Mouse (Mus musculus): ENCODE results near the gene 1500009L16Rik. TPM values are rescaled to one million over a fixed set of nuclear protein-coding genes. Genes with fewer than 3 reads are reported as not detected.

The 1500009L16Rik gene
- polyA plus RNA-seq, 1 experiment, result not detected

DNA sequence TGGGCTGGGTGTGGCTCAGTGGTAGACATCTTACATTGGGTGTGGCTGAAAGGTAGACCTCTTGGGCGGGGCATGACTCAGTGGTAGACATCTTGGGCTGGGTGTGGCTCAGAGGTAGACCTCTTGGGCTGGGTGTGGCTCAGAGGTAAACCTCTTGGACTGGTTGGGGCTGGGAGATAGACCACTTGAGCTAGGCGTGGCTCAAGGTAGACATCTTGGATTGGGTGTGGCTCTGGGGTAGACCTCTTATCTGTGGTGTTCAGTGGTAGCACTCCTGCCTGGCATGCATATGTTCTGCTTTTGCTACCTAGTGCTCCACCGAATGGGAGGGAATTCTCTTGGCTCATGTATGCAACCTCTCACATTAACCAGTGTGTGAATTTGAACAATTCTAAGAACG is 11.1 kb downstream of the 1500009L16Rik start:
- TF ChIP-seq GATA1 (IDR thresholded peaks at IDR 0.05; ENCODE audit: low read length), result no peak

DNA sequence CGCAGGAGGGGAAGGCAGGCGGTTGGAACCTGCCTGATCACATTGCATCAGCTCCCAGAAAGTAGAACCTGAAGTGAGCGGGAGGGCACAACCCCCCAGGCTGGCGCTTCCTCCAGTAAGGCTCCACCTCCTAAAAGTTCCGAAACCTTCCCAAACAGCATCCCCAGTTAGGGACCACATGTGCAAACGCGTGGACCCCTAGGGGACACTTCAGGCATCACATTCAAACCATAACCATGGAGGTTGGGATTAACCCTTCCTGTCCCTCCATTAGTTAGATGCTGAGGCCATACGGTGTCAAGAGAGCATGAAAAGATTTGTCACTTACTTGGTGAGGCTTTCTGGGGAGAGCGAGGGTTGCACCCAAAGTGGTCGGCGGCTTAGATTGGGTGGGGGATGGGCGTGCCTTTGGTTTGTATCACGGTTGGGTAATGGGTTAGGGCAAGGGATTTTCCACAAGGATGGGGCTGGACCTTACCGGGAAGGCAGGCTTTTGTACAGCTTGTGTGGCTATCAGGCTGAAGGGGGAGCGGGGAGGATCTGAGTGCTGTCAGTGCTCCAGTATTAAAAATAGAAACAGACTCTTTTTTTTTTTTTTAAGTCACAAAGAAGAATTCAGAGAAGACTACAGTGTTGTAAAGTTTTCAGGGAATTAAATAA is 16.5 kb downstream of the 1500009L16Rik start:
- TF ChIP-seq GATA1 (IDR thresholded peaks at IDR 0.05; ENCODE audit: low read length), result no peak

DNA sequence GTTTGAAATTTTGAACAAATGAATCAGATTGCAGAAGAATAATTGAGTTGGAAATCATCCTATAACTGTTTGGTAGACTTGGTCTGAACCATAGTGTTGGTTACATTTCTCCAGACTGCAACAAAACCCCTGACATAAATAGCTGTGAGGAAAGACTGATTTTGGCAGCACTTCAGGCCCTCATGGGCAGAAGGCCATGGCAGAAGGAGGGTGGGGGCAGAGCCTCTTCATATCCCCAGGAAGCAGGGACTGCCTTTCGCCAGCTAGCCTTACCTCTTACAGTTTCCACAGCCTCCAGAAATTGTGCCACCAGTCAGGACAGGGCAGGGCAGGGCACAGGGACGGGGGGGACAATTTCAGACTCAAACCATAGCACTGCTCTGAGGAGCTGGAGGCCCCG is 22.0 kb downstream of the 1500009L16Rik start:
- TF ChIP-seq GATA1 (IDR thresholded peaks at IDR 0.05; ENCODE audit: low read length), result no peak

DNA sequence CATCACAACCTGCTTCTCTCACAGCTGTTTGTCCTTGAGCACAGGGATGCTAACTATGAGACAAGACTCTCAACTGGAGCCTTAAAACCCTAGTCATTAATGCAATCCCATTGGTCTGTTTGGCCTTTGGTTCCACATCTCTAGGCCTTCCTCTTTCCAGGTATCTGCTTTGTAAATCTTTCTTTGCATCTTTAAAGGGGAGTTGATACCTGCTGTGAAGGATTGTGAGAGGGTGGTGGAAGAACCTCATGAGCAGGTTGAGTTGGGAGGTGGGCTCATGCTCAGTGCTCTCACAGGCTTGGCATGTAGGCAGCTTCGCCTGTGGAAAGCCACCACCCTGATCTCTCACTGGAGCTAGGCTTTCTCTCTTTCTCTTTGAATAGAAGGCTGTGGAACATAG is 30.4 kb downstream of the 1500009L16Rik start:
- TF ChIP-seq GATA1 (IDR thresholded peaks at IDR 0.05; ENCODE audit: low read length), result no peak

DNA sequence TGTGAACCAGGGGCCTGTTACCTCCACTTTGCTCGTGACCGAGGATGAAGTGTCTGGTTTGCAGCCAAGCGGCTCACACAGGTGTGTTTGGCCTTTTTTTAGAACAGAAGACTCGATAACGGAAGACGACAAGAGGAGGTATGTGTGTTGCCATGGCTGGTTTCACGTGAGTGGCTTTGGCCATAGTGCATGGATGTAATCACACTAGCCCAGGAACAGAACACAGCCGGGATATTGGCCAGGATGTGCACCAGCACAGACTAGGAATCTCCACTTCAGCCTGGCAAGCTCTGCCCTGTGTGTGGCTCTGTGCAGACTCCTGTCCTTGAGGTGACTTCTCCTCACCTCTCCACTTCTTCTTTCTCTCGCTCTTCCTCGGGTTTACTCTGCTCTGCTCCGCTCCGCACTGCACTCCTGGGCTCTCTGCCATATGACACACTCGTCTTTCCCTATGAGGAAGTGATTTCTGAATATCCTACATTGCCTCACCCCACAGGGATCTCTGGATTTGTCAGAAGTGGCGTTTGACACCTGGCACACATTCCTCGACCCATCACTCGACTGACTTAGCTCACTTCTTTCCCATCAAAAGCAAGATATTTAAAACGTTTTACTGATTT is 34.8 kb downstream of the 1500009L16Rik start:
- TF ChIP-seq GATA1 (IDR thresholded peaks at IDR 0.05; ENCODE audit: low read length), result no peak

DNA sequence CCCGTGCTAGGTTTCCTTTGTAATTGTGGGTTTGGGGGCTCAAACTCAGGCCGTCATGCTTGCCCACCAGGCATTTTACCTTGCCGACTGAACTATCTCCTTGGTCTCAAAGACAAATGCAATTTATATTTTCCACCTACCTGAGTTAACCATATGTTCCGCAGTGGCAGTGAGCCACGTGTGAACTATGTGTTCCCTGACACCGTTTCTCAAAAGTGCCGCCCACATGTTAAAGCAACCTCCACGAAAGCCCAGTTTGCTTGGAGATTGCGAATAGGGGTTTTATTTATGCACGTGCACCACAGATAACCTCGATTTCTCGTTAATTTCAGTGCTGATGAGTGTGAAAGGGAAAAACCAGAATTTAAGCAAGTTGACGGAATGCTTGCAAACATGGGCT is 36.1 kb downstream of the 1500009L16Rik start:
- TF ChIP-seq GATA1 (IDR thresholded peaks at IDR 0.05; ENCODE audit: low read length), result no peak

DNA sequence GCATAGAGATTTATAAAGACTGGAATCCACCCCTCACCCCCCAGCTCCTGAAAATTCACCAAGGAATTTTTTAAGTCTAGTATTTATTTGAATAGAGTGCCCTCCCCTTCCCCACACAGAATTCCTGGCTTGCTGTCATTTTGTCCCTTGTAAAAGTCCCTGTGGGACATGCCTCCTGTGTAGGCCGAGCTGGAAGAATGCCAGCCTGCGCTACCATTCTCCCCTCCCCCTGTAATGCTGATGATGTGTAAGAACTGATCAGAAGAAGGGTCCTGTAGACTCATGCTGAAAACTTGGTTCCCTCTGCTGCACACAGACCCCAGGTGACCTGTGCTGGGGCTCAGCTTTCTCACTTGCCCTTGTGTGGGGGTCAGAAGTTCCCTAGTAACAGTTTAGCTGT is 37.9 kb downstream of the 1500009L16Rik start:
- TF ChIP-seq GATA1 (IDR thresholded peaks at IDR 0.05; ENCODE audit: low read length), result no peak

DNA sequence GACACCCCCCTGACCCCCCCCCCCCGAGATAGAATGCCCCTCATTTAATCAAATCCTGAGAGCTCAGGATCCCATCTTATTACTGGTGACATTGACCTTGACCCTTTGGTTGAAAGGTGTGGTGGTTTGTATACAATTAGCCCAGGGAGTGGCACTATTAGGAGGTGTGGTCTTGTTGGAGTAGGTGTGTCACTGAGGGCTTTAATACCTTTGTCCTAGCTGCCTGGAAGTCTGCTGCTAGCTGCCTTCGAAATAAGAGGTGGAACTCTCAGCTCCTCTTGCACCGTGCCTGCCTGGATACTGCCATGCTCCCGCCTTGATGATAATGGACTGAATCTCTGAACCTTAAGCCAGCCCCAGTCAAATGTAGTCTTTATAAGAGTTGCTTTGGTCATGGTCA is 41.2 kb downstream of the 1500009L16Rik start:
- no peak for TF ChIP-seq GATA1 (IDR thresholded peaks at IDR 0.05; ENCODE audit: low read length)

DNA sequence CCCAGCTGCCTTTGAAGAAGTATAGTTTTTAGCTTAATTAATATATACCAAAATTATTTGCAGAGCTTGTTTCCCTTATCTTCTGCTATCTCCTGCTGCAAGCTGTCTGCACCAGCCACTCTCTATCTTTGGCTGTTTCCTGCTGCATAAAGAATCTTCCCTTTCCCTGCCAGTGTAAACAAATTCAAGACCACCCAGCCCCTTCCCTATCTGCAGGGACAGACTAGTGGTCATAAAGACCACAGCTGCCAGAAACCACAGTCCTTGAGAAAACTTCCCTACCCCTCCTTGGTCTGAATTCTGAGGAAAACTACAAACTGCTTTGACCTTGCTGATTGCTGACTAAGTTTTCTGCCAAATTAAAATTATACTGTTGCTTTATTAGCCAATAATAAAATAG is 44.2 kb downstream of the 1500009L16Rik start:
- TF ChIP-seq GATA1 (IDR thresholded peaks at IDR 0.05; ENCODE audit: low read length), result no peak

DNA sequence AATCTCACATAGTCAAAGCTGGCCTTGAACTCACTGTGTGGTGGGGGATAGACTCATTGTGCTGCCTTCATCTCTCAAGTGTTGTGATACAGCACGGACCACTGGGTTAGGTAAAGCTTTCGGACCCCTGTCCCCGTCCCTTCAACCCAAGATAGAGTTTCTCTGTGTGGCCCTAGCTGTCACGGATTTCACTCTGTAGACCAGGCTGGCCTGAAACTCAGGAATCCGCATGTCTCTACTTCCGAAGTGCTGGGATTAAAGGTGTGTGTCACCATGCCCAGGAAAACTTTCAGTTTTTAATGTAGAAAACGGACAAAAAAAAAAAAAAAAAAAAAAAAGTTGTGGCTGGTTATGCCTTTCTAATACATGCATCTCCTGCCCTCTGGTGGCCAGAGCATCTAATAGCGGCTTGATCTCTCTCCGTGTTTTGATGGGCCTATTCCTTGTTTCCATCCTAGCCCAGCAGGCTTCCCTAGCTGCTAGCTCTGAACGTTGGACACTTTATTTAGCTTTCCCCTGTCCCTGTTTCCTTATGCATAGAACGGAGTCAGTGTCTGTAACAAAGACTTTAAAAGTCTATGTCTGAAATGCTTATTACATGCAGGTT is 53.7 kb downstream of the 1500009L16Rik start:
- no peak for TF ChIP-seq GATA1 (IDR thresholded peaks at IDR 0.05; ENCODE audit: low read length)

DNA sequence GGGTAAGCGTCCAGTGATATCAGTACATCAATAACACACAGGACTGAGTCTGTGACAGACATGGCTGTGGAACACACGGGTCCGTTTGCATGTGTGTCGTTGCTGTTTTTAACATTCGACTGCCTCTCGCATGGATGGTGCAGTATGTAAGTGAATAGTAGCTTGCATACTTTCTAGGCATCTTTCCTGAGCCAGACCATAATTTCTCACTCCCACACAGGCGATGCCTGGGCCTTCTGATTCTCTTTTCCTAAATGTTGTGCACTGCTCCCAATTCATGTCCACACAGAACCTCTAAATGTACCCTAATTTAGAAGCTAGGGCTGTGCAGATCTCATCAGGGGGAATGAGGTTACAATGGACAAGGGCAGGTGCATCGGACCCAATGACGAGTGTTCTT is 54.6 kb downstream of the 1500009L16Rik start:
- TF ChIP-seq GATA1 (IDR thresholded peaks at IDR 0.05; ENCODE audit: low read length), result no peak

DNA sequence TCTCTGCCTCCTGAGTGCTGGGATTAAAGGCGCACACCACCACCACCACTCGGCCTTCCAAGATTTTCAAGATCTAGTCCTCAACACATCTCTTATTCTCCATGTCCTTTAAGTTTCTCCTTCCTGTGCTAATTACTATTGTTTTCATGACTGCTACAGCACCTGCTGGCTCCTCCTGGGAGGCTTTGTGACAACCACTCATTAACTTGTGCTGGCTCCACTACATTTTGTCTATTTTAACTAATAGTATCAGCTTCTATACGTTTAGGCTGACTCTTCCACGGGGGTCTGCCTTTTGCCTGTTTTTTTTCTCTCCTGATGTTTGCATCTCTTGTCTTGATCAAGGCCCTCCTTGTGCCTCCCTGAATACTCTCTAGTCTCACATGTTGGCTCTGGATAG is 59.2 kb downstream of the 1500009L16Rik start:
- no peak for TF ChIP-seq GATA1 (IDR thresholded peaks at IDR 0.05; ENCODE audit: low read length)

DNA sequence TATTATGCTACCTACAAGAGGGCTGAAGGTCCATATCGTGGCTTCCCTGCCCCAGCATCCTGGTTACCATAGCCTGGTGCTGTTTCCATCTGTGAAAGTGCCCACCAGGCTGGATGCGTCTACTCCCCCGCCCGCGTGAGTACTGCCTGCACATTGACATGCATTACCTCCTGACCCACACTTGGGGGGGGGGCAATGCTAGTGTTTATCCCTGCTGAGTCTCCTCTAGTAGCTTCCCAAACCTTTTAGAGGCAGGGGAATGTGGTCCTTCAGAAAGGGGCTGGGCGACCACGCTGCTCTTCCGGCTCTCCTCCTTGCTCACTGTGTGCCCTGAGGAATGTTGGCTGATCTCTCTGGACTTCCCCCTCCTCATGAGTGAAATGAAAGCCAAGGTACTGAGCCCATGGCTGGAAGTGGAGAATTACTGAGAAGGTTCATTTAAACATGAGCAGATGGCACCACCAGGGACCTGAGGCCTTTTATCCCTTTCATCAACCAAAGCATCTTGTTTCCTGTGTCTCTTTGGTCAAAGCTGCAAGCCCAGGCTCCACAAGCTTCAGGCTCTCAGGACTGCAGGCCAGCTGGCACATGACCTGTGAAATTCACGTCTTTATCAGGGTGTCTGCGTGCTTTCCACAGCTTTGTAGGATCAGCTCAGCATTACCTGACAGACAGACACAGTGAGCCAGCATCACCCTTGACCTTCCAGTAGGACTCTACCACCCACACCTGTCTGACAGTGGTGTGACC is 59.9 kb downstream of the 1500009L16Rik start:
- no peak for TF ChIP-seq GATA1 (IDR thresholded peaks at IDR 0.05; ENCODE audit: low read length)

DNA sequence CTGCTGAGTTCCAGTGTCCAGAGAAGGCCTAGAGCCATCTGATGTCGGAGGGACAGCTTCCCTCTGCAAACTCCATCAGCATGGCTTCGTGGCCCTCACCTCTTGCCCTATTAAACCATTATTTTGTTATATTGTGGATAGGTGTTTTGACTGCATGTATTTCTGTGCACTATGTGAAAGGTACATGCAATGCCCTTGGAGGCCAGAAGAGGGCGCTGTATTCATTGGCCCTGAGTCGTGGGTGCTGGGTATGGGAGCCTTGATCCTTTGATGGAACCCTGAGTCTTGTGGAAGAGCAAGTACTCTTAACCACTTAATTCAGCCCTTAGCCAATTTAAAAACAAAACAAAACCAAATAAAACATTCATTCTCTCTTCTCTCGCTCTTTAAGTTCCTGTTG is 62.3 kb downstream of the 1500009L16Rik start:
- TF ChIP-seq GATA1 (IDR thresholded peaks at IDR 0.05; ENCODE audit: low read length), result no peak

DNA sequence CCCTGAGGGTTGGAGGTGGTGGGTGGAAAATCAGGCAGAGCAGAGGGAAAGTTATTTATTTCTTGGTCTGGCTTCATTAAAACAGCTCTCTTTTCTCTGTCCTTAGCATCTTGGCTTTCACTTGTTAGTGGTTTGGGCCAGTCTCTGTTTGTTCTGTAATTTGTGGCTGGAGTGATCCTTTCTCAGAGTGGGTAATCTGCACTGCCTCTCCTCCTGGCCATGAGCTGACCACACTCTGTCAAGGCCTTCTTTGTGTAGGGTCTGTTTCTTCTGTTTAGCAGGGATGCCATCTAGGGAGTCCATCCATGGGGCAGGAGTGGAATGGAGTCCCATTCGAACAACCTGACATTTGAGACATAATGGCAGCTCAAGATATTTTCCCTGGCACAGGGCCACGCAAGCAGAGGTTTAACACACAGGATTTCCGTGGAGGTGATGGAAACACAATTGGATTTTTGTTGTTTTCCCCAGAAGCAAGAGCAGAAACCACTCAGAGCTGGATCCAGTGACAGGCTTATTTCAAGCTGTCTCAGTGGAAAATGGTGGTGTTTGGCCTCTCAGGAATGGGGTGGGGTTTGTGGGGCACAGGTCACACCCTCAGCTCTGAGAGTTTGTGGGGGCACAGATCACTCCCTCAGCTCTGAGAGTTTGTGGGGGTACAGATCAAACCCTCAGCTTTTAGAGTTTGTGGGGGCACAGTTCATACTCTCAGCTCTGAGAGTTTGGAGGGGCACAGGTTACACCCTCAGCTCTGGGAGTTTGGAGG is 63.1 kb downstream of the 1500009L16Rik start:
- TF ChIP-seq GATA1 (IDR thresholded peaks at IDR 0.05; ENCODE audit: low read length), result no peak

DNA sequence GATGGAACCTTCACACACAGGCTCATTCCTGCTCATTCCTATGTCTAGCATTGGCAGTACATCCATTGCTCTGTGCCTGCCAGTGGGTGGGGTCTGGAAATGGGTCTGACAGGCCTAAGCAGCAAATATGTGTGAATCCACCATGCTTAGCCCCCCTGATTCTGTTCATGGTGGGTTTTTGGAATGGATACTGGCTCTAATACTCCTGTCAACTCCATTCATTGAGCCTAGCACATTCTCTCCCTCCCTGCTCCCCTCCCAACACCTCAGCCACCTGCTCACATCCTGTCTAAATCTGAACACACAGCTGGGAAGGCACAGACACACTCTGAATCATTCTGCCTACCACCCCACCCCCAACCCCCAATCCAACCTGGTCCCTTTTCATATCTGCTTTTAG is 72.4 kb downstream of the 1500009L16Rik start:
- TF ChIP-seq GATA1 (IDR thresholded peaks at IDR 0.05; ENCODE audit: low read length), result no peak

Data from G1E-ER4 (cell line).